Mouse (Mus musculus) adrenal gland, adult 2 months (tissue): Measurements from ENCODE around the gene Sbno1. TPM values are rescaled to one million over a fixed set of nuclear protein-coding genes. Genes with fewer than 3 reads are reported as not detected.

Experiments used
- DNase-seq: peaks from one replicate; pipeline ENCODE4 v3.0.0; 2021
- polyA plus RNA-seq: library from polyadenylated mRNA; depleted of rRNA; stranded (reverse); fragments of >200 nt; gene quantifications from 2 replicates; pipeline ENCODE4 v1.2.3, GENCODE M21; 2012
- total RNA-seq, 2 experiments: library from RNA; stranded (reverse); gene quantifications; 2 replicates each; pipeline ENCODE4 v1.2.3; 2021

Gene Sbno1
- total and polyA plus RNA-seq, 3 experiments = 6.0 to 119 (median 74.1) TPM

GRCm38 (mm10) chr5:124444661-124445561, 19.1 kb upstream of the Sbno1 start:
- DNase-seq = peak; percentile 89

- no peak for DNase-seq
Observed at GRCm38 (mm10) chr5:124444208-124444607, 18.4 kb upstream of the Sbno1 start.

GRCm38 (mm10) chr5:124442628-124443027, 16.8 kb upstream of the Sbno1 start:
- peak; percentile 59 for DNase-seq

GRCm38 (mm10) chr5:124440094-124440701, 14.4 kb upstream of the Sbno1 start:
- no peak for DNase-seq

GRCm38 (mm10) chr5:124439447-124440093, 13.8 kb upstream of the Sbno1 start, which contains the start of gene Kmt5a:
Gene Kmt5a (plus strand): TSS chr5:124439930.
- peak; percentile 99 for DNase-seq

GRCm38 (mm10) chr5:124438746-124439145, 12.9 kb upstream of the Sbno1 start:
- no peak for DNase-seq

GRCm38 (mm10) chr5:124438229-124438628, 12.4 kb upstream of the Sbno1 start:
- peak; percentile 59 for DNase-seq

GRCm38 (mm10) chr5:124433048-124433447, 7.2 kb upstream of the Sbno1 start:
- no peak for DNase-seq

- peak; percentile 65 for DNase-seq
Observed at GRCm38 (mm10) chr5:124432398-124433012, 6.7 kb upstream of the Sbno1 start.

GRCm38 (mm10) chr5:124426475-124427071, 772 bp upstream of the Sbno1 start:
- DNase-seq = no peak

- DNase-seq = peak; percentile 68
Observed at GRCm38 (mm10) chr5:124424723-124425411, 934 bp downstream of the Sbno1 start.

GRCm38 (mm10) chr5:124424200-124424722, 1.5 kb downstream of the Sbno1 start:
- no peak for DNase-seq

- no peak for DNase-seq
Observed at GRCm38 (mm10) chr5:124421786-124422185, 4.0 kb downstream of the Sbno1 start.

- no peak for DNase-seq
Observed at GRCm38 (mm10) chr5:124418903-124419302, 6.9 kb downstream of the Sbno1 start.

- no peak for DNase-seq
Observed at GRCm38 (mm10) chr5:124412163-124412562, 13.6 kb downstream of the Sbno1 start.

- no peak for DNase-seq
Observed at GRCm38 (mm10) chr5:124410808-124411207, 15.0 kb downstream of the Sbno1 start.

- DNase-seq = no peak
Observed at GRCm38 (mm10) chr5:124393726-124394125, 32.1 kb downstream of the Sbno1 start.

- DNase-seq = no peak
Observed at GRCm38 (mm10) chr5:124392412-124392811, 33.4 kb downstream of the Sbno1 start.

- no peak for DNase-seq
Observed at GRCm38 (mm10) chr5:124387932-124388331, 37.9 kb downstream of the Sbno1 start.

- DNase-seq = no peak
Observed at GRCm38 (mm10) chr5:124380121-124380520, 45.7 kb downstream of the Sbno1 start.

GRCm38 (mm10) chr5:124377149-124377548, 48.7 kb downstream of the Sbno1 start:
- no peak for DNase-seq
